Mouse (Mus musculus): ENCODE results near the gene Gimap5.

GRCm38 (mm10) chr6:48720326-48720725 is 25.7 kb upstream of the Gimap5 start:
- TF ChIP-seq CTCF (IDR thresholded peaks at IDR 0.05; ENCODE audit: control insufficient read depth, insufficient read depth, low read length) (no peak), POLR2A (IDR thresholded peaks at IDR 0.05; ENCODE audit: borderline replicate concordance, control insufficient read depth, low read depth, low read length) (no peak)
